Mouse (Mus musculus): Measurements from ENCODE around the gene E030030I06Rik. TPM values are rescaled to one million over a fixed set of nuclear protein-coding genes. Genes with fewer than 3 reads are reported as not detected.
"Not testable (repeated sequence)": the region's sequence is repeated elsewhere in the genome, so short reads cannot be mapped to it uniquely, and the experiment has no call there.

Gene E030030I06Rik
- total RNA-seq, 1 experiment from 2014 or later = 27.4 TPM

DNA sequence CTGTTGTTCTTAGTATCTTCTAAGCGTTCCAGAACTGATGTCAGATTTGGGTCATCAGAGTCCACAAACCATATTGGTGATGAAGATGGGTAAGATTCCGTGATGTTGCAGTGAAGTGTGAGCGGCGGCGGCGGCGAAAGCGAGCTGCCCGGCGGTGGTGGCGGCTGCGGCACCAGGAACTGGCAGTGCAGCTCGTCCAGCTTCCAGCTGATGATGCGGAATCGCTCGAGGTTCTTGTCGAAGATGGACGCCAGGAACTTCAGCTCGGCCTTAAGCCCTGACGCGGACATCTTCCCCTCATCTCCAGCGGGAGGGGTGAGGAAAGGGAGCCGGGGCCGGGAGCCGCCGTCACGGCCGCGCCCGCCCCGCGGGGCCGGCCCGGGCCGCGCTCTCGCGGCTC lies 5.1 kb upstream of the E030030I06Rik start:
- not testable (repeated sequence) for ATAC-seq (ENCODE audit: extremely low read depth, insufficient number of reproducible peaks, low FRiP score, poor library complexity, severe bottlenecking)

- ATAC-seq (ENCODE audit: extremely low read depth, insufficient number of reproducible peaks, low FRiP score, poor library complexity, severe bottlenecking) = not testable (repeated sequence)
Observed at GRCm38 (mm10) chr10:22153147-22153690, 4.1 kb upstream of the E030030I06Rik start.

DNA sequence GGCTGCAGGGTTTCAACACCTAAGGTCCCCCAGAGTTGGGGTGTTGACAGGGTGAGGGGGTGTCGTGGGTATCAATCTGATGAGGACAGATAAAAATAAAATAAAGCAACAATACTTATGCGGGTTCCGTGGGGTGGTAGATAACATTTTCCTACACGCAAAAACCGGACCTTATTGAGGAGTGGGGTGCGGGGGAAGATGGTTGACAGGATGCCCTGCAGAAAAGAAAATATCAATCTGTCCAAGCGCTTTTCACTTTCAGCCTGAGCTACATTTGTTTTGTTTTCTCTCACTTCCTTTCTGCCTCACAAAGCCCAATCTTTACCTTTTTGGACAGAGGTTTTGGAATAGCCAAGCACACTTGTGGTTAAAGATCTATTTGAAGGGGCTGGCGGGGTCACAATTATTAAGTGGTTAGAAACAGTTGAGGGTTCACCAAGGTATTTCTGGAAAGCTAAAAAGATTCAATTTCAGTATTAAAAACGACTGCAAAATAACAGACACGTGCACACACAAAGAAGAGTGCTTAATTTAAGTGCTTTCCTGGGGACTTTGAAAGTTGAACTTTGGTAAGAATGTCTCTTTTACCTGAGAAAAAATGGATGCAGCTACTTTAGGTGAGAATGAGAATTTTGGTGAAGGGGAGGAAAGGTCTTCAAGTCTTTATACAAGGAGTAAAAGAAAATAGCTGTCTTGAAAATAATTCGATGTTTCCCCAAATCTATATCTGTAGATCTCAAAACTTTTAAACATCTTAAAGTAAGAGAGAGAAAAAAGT lies 3.0 kb upstream of the E030030I06Rik start:
- ATAC-seq (ENCODE audit: extremely low read depth, insufficient number of reproducible peaks, low FRiP score, poor library complexity, severe bottlenecking) = not testable (repeated sequence)

DNA sequence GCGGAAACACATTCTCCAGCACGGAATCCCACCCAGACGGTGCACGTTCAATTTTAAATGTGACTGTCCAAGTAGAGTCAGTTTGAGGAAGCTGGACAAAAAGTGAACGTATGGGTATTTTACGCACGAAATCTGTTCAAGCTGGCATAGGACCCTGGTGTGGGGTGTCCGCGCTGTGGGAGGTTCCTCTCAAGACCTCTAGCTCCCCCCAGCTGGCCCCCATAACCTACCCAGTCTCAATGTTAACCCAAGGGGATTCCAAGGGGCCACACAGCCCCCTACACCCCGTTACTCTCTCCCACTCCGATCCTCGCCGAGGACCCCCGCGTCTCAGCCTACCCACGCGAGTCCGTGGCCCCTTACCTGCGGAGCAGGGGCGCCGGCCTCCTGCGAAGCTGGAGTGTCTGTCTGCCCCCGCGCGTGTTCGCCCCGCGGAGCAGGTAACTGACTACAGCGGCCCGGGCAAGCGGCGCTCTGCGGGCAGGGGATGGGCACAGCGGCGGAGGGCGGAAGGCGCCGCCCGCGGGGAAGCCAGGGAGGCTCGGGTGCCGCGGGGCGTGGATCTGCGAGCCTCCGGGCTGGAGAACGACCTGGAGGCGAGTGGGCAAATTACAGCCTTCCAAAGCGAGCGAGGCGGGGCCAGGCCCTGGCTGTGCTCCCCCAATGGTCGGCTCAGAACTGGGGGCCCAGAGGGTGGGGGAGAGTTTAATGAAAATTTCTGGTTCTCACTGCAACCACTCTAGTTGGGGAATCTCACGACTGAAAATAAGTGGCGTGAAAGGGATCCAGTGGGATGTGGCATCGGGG lies 2.2 kb upstream of the E030030I06Rik start:
- peak; percentile 7; the same call in 1 of the 2 replicates for ATAC-seq (ENCODE audit: extremely low read depth, insufficient number of reproducible peaks, low FRiP score, poor library complexity, severe bottlenecking)

- ATAC-seq (ENCODE audit: extremely low read depth, insufficient number of reproducible peaks, low FRiP score, poor library complexity, severe bottlenecking) = no peak
Observed at GRCm38 (mm10) chr10:22150593-22150992, 1.5 kb upstream of the E030030I06Rik start.

- ATAC-seq (ENCODE audit: extremely low read depth, insufficient number of reproducible peaks, low FRiP score, poor library complexity, severe bottlenecking) = no peak
Observed at GRCm38 (mm10) chr10:22149691-22150465, 808 bp upstream of the E030030I06Rik start.

DNA sequence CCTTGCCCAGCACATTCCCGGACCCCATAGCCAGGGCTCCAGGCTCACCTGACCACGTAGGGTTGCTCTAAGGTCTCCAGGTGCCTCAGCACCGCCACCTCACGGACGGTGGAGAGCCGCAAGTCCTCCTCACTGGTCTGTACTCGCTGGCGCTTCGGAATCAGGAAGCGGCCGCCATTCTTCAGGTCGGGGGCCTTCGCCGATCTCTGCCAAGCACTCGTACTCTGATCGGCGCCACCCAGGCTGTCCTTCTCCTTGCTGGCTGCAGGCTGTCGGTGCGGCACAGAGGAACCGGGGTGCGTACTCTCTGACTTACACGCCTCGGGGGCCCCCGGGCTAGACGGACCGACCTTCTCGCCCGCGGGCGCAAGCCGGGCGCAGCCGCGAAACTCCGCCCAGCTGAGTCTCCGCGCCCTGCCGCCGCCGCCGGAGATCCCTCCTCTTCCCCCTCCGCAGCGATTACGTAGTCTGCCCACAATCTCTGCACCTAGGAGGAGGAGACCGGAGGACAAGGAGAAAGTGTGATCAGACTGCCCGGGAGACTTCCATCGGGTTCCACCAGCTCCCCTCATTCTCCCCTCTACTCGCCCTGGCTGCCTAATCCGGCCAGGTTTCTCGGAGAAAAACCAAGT lies 513 bp downstream of the E030030I06Rik start:
- ATAC-seq (ENCODE audit: extremely low read depth, insufficient number of reproducible peaks, low FRiP score, poor library complexity, severe bottlenecking) = peak; percentile 85

GRCm38 (mm10) chr10:22142926-22143325 lies 6.1 kb downstream of the E030030I06Rik start:
- no peak for ATAC-seq (ENCODE audit: extremely low read depth, insufficient number of reproducible peaks, low FRiP score, poor library complexity, severe bottlenecking)

DNA sequence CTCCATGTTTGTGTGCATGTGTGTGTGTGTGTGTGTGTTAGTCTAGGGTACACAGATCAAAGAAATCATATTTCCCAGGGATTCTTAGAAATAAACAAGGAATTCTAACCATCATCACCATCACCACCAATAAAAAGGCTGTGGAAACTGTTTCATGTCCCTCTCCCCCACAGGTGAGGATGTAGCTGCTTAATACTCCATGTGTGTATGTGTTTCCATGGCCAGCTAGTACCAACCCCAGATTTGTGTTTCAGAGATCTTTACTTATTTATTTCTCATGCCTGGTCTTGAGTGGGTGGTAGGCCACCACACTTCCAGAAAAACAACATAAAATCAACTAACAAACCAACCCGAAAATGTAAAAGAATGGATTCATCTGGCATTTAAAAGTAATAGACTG lies 6.9 kb downstream of the E030030I06Rik start:
- ATAC-seq (ENCODE audit: extremely low read depth, insufficient number of reproducible peaks, low FRiP score, poor library complexity, severe bottlenecking) = not testable (repeated sequence)

GRCm38 (mm10) chr10:22140665-22141280 lies 8.3 kb downstream of the E030030I06Rik start:
- ATAC-seq (ENCODE audit: extremely low read depth, insufficient number of reproducible peaks, low FRiP score, poor library complexity, severe bottlenecking) = no peak

DNA sequence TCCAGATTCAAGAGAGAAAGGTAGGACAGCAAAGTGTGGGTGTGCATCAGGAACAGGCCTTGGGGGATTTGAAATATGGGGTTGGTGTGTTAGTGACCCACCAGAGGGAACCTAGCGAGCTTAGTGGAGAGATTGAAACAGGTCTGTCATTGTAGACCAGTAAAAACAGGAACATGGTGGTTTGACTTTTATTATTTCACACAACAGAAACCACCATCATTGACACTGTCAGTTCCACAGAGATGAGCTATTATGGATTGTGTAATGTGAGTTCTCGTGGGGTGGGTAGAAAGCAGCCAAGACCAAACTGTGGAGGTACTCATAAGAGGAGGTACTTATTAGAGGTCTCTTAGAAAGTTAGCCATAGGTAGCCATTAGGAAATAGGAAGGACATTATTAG lies 74.5 kb downstream of the E030030I06Rik start:
- ATAC-seq (ENCODE audit: extremely low read depth, insufficient number of reproducible peaks, low FRiP score, poor library complexity, severe bottlenecking) = no peak

DNA sequence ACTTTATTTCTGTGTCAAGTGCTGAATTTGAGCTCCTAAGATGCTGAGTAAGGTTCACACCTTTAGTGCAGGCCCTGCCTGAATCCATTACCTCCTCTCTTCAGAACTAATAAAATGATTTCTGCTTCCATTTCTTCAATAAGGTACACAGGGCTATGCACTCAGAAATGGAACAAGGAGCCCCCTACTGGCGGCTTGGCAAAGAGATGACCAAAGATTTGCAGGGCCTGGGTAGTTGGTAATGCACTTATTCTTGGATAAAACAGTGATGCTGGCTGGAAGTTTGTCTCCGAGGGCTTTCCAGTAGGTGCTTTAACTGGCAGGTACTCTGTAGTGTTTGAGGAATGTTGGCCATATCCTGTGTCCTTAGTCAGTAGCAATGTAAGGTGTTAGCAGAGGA lies 76.3 kb downstream of the E030030I06Rik start:
- ATAC-seq (ENCODE audit: extremely low read depth, insufficient number of reproducible peaks, low FRiP score, poor library complexity, severe bottlenecking) = no peak

DNA sequence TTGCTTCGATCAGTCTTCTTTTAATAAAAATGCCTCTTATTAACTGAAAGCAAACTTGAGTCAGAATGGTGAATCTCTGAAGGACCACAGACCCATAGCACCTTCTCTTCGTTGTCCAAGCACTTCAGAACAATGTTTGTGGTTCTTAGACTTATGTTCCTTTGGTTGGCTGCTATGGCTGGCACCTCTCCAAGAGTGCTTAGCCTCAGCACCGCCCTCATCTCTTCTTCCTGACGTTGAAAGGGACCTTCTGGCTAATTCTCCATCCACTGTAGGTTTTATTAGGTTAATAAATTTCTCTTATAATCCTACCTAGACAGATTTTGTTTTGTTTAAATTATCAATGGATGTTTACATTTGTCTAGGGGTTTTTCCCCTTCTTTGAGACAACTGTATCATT lies 78.5 kb downstream of the E030030I06Rik start:
- ATAC-seq (ENCODE audit: extremely low read depth, insufficient number of reproducible peaks, low FRiP score, poor library complexity, severe bottlenecking) = no peak

GRCm38 (mm10) chr10:22070168-22070567 lies 78.9 kb downstream of the E030030I06Rik start:
- ATAC-seq (ENCODE audit: extremely low read depth, insufficient number of reproducible peaks, low FRiP score, poor library complexity, severe bottlenecking) = 0 out of 2 replicates have a peak, but pooled peaks have one; percentile 39

GRCm38 (mm10) chr10:22067979-22068378 lies 81.1 kb downstream of the E030030I06Rik start, which contains the start of gene 4930444G20Rik:
4930444G20Rik (minus strand) TSS chr10:22068079.
- ATAC-seq (ENCODE audit: extremely low read depth, insufficient number of reproducible peaks, low FRiP score, poor library complexity, severe bottlenecking) = not testable (repeated sequence)
